16 mouse cellular contexts compared by ENCODE assay signal in the genomic region with DNA sequence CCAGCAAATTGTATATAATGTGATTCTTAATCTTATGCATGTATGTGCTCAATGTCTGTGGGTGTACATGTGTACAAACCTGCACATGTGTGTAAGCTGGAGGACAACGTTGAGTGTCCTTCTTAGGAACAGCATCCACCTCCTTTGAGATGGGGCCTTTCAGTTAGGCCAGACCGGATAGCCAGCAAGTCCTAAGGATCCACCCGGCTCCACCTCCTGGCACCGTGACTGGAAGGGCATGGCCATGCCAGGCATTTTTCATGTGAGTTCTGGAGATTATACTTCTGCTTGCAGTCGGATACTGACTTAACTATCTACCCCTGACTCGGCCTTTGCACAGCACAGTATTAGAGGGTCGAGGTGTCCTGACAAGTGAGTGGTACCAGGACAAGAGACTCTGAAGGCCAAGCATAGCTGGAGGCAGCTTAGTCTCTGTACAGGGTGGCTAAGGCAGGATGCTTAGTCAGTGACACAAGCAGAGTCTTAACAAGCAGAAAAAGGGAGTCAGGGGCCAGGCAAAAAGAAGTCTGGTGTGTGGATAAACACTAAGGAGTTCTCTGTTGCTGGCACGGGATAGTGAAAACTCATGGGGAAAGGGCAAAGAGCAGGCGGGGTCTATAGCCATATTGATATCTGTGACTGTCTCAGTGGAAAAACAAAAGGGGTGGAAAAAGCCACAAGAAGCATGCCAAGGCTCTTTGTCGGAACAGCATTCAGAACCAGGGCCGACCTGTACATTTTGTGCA.
DNase-seq lines count a peak whose midpoint lies in the region; ATAC-seq and TF ChIP-seq lines count a peak whose summit lies in the region.
"Had no signal": no experiment of that assay in that cellular context is flagged by ENCODE, and none has a peak within 500 bp of the region (broad histone marks: within the 10 kb centered on the region; RNA-seq: fewer than 3 reads in every experiment).

No protein-coding gene starts in this region.

- no peak overlapping the region for H3K4me2 ChIP-seq in heart, embryonic 13.5 days
- H3K4me2 ChIP-seq in lung, embryonic 14.5 days: no peak overlapping the region
- H3K4me2 ChIP-seq in stomach, postnatal 0 days (replicated peaks; ENCODE audit: low read depth): no peak overlapping the region
- H3K4me2 ChIP-seq: embryonic facial prominence, embryonic 12.5 days; intestine, embryonic 15.5 days; midbrain, embryonic 13.5 days had no signal

- H3K27ac ChIP-seq in heart, embryonic 13.5 days (replicated peaks): peak overlapping the region; percentile 53
- H3K27ac ChIP-seq in lung, embryonic 14.5 days (ENCODE audit: low read depth): peak overlapping the region; percentile 13; the same call in 1 of the 2 replicates
- peak overlapping the region; percentile 79 for H3K27ac ChIP-seq in stomach, postnatal 0 days (replicated peaks)
- H3K27ac ChIP-seq: intestine, embryonic 15.5 days; midbrain, embryonic 13.5 days had no signal

- WGBS in heart, embryonic 13.5 days: 62% methylated on average over 11 of the region's 11 CpGs
- WGBS in lung, embryonic 14.5 days: 82% methylated on average over 11 of the region's 11 CpGs
- WGBS in lung, adult 2 months: 41% methylated on average over 11 of the region's 11 CpGs
- WGBS in stomach, postnatal 0 days: 49% methylated on average over 11 of the region's 11 CpGs

- no peaks in the 10 kb centered on the region for H3K27me3 ChIP-seq in heart, embryonic 13.5 days (replicated peaks)
- H3K27me3 ChIP-seq in lung, embryonic 14.5 days (ENCODE audit: insufficient read depth, low read length): no peaks in the 10 kb centered on the region
- H3K27me3 ChIP-seq in stomach, postnatal 0 days (ENCODE audit: control insufficient read depth, insufficient read depth, low read length): no peaks in the 10 kb centered on the region
- H3K27me3 ChIP-seq: embryonic facial prominence, embryonic 12.5 days; intestine, embryonic 15.5 days; midbrain, embryonic 13.5 days had no signal

- H3K4me3 ChIP-seq in heart, embryonic 13.5 days: no peak overlapping the region
- no peak overlapping the region for H3K4me3 ChIP-seq in lung, embryonic 14.5 days (ENCODE audit: low read depth, low read length)
- H3K4me3 ChIP-seq in lung, adult 2 months (replicated peaks; ENCODE audit: extremely low read depth, low read depth, low read length): no peak overlapping the region
- H3K4me3 ChIP-seq in stomach, postnatal 0 days (ENCODE audit: low read depth, low read length): no peak overlapping the region
- H3K4me3 ChIP-seq: embryonic facial prominence, embryonic 12.5 days; intestine, embryonic 15.5 days; midbrain, embryonic 13.5 days had no signal

- no peak for TF ChIP-seq EP300 in stomach, postnatal 0 days (optimal IDR thresholded peaks at IDR 0.05)

- intact Hi-C loops in heart, postnatal 36 days (cut with DNase I): no loop called here

- no peak for ATAC-seq in heart, embryonic 13.5 days (ENCODE audit: extremely low read depth, insufficient number of reproducible peaks, low FRiP score, low TSS enrichment)
- no peak for ATAC-seq in lung, embryonic 14.5 days (ENCODE audit: insufficient read depth)
- peak; percentile 5; the same call in 1 of the 2 replicates for ATAC-seq in stomach, postnatal 0 days (ENCODE audit: low FRiP score, low TSS enrichment)
- ATAC-seq: CD4-positive, CD25-positive, alpha-beta regulatory T cell, adult 4 months; intestine, embryonic 15.5 days; midbrain, embryonic 13.5 days had no signal

- no peak for TF ChIP-seq POLR2A in lung, adult 2 months (IDR thresholded peaks at IDR 0.05; ENCODE audit: borderline replicate concordance, extremely low read depth, low read depth, low read length)

- no peak for TF ChIP-seq CTCF in lung, embryonic 14.5 days (IDR thresholded peaks at IDR 0.05; ENCODE audit: low read depth)
- TF ChIP-seq CTCF in lung, adult 2 months (IDR thresholded peaks at IDR 0.05; ENCODE audit: insufficient read depth, low read length): no peak
- TF ChIP-seq CTCF in stomach, postnatal 0 days (IDR thresholded peaks at IDR 0.05; ENCODE audit: low read depth): no peak

- H3K9me3 ChIP-seq in heart, embryonic 13.5 days: no peaks in the 10 kb centered on the region
- H3K9me3 ChIP-seq in lung, embryonic 14.5 days (ENCODE audit: low read depth, low read length): no peaks in the 10 kb centered on the region
- H3K9me3 ChIP-seq in stomach, postnatal 0 days (ENCODE audit: control insufficient read depth, low read length): no peaks in the 10 kb centered on the region
- H3K9me3 ChIP-seq: embryonic facial prominence, embryonic 12.5 days; G1E; intestine, embryonic 15.5 days; midbrain, embryonic 13.5 days had no signal

- peak overlapping the region; percentile 44; the same call in 1 of the 2 replicates for H3K9ac ChIP-seq in heart, embryonic 13.5 days
- no peak overlapping the region for H3K9ac ChIP-seq in lung, embryonic 14.5 days
- H3K9ac ChIP-seq in stomach, postnatal 0 days (ENCODE audit: low read length): no peak overlapping the region
- H3K9ac ChIP-seq: embryonic facial prominence, embryonic 12.5 days; intestine, embryonic 15.5 days; midbrain, embryonic 13.5 days had no signal

- H3K36me3 ChIP-seq in heart, embryonic 13.5 days: 0 out of 2 replicates have a peak, but pooled peaks cover 6% of the 10 kb centered on the region
- H3K36me3 ChIP-seq in lung, embryonic 14.5 days (ENCODE audit: insufficient read depth): 0 out of 2 replicates have a peak, but pooled peaks cover 3% of the 10 kb centered on the region
- H3K36me3 ChIP-seq in stomach, postnatal 0 days (ENCODE audit: control insufficient read depth, insufficient read depth, low read length): 0 out of 2 replicates have a peak, but pooled peaks cover 2% of the 10 kb centered on the region
- H3K36me3 ChIP-seq: embryonic facial prominence, embryonic 12.5 days; intestine, embryonic 15.5 days; midbrain, embryonic 13.5 days had no signal

- peak; percentile 60 for DNase-seq in adrenal gland, postnatal 14 days
- no peak for DNase-seq in adrenal gland, adult 8-10 months
- DNase-seq in heart, postnatal 36 days: no peak
- DNase-seq in lung, embryonic 14.5 days: no peak
- no peak for DNase-seq in lung, adult 2 months
- no peak for DNase-seq in stomach, postnatal 0 days (ENCODE audit: low spot score)
- no peak for DNase-seq in spleen, postnatal 14 days (ENCODE audit: low spot score in 2 of 2)
- DNase-seq: cerebellum, adult 2 months; gastrocnemius, postnatal 10 days; thymus, postnatal 14 days had no signal

- peaks cover 54% of the 10 kb centered on the region for H3K4me1 ChIP-seq in heart, embryonic 13.5 days
- no peaks in the 10 kb centered on the region for H3K4me1 ChIP-seq in lung, embryonic 14.5 days (ENCODE audit: insufficient read depth)
- H3K4me1 ChIP-seq in lung, adult 2 months (ENCODE audit: control insufficient read depth, insufficient read depth, low read length): peaks cover 23% of the 10 kb centered on the region
- H3K4me1 ChIP-seq in stomach, postnatal 0 days (replicated peaks; ENCODE audit: control insufficient read depth, insufficient read depth): peaks cover 4% of the 10 kb centered on the region

Comparison
In these comparisons a context has a peak if more than half of its experiments do, and no peak if none do; other contexts are left out.
1. H3K27ac ChIP-seq: peak in every context shown above with its lines; median percentile 79 in stomach, postnatal 0 days; 53 in heart, embryonic 13.5 days; 13 in lung, embryonic 14.5 days.